Mouse (Mus musculus): ENCODE results near the gene Klhl22. TPM values are rescaled to one million over a fixed set of nuclear protein-coding genes. Genes with fewer than 3 reads are reported as not detected.

Klhl22 gene
- polyA plus RNA-seq, 1 experiment = 107 TPM

DNA sequence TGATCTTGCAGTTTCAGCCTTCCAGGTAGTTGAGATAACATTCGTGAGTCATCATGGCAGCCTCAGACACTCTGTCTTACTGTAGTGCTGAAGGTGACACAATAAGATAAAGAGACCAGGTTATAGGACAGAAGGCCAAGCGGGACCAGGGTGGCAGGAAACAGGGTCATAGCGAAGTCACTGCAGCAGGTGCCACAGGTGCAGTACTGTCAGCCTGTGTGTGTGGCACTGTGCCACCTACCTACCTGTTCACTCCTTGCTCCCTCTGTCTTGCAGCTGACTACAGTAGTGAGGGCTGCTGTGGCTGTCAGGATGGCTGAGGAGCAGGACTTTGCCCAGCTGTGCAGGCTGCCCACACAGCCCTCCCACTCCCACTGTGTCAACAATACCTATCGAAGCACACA is 4.7 kb downstream of the Klhl22 start:
- Histone ChIP-seq H3K4me2 (ENCODE audit: low read depth) (peak overlapping the region; percentile 20), H3K79me2 (ENCODE audit: control insufficient read depth, insufficient read depth) (peaks cover 58% of the 10 kb centered on the region), H3K36me3 (ENCODE audit: control insufficient read depth, insufficient read depth) (no peaks in the 10 kb centered on the region), H3K27me3 (ENCODE audit: control insufficient read depth, insufficient read depth, insufficient read length) (no peaks in the 10 kb centered on the region), H3ac (ENCODE audit: control insufficient read depth, insufficient read length) (no peak overlapping the region), H3K4me3 (no peak overlapping the region)
- peak; percentile 29 for TF ChIP-seq POLR2AphosphoS2 (IDR thresholded peaks at IDR 0.05; ENCODE audit: insufficient read length, low read depth)
- TF ChIP-seq E2F4 (IDR thresholded peaks at IDR 0.05; ENCODE audit: insufficient read depth) = no peak
- TF ChIP-seq POLR2A (IDR thresholded peaks at IDR 0.05; ENCODE audit: insufficient read length, low read depth) = no peak
- peak in 1 of 3 experiments; percentile 30 for TF ChIP-seq MYOG (IDR thresholded peaks at IDR 0.05; ENCODE audit: control insufficient read depth in 1 of 3, insufficient read depth in 1 of 3, insufficient read length in 2 of 3, low read depth in 2 of 3)
- peak in 1 of 3 experiments; percentile 41 for TF ChIP-seq MYOD1 (IDR thresholded peaks at IDR 0.05; ENCODE audit: control insufficient read depth in 1 of 3, insufficient read length in 2 of 3, low read depth in 2 of 3)

DNA sequence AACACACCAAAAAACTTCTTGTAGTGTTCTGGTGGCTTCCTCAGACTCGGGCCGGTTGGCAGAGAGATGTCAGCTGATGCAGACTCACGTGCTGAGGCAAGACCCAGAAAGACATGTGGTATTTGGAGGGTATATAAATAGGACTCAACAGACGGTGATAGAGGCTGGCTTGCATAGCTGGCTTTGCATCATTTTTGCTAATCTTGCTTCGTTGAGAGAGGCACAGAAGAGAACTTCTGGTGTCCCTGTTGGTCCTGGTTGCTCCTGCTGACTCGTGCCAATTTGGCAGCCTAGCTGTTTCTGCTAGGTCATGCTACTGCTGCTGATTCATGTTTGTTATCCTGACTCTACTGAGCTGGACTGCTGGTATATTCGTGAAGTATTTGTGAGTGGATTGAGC is 9.4 kb downstream of the Klhl22 start:
- no peak overlapping the region for H3K4me3 ChIP-seq
- no peak overlapping the region for H3ac ChIP-seq (ENCODE audit: control insufficient read depth, insufficient read length)
- no peak for TF ChIP-seq TCF3 (IDR thresholded peaks at IDR 0.05; ENCODE audit: insufficient read length, low read depth)
- no peak for TF ChIP-seq REST (IDR thresholded peaks at IDR 0.05; ENCODE audit: insufficient read depth, insufficient read length)
- peak; percentile 84 for TF ChIP-seq CEBPB (IDR thresholded peaks at IDR 0.05; ENCODE audit: insufficient read depth, poor library complexity, severe bottlenecking)
- peak; percentile 12 for TF ChIP-seq POLR2A (IDR thresholded peaks at IDR 0.05; ENCODE audit: insufficient read length, low read depth)
- TF ChIP-seq POLR2AphosphoS2 (IDR thresholded peaks at IDR 0.05; ENCODE audit: insufficient read length, low read depth) = no peak
- TF ChIP-seq MAX (IDR thresholded peaks at IDR 0.05; ENCODE audit: low read depth) = no peak
- peak; percentile 74 for TF ChIP-seq USF1 (IDR thresholded peaks at IDR 0.05; ENCODE audit: low read depth)
- peak overlapping the region; percentile 16 for H3K4me2 ChIP-seq (ENCODE audit: low read depth)
- no peaks in the 10 kb centered on the region for H3K27me3 ChIP-seq (ENCODE audit: control insufficient read depth, insufficient read depth, insufficient read length)
- H3K36me3 ChIP-seq (ENCODE audit: control insufficient read depth, insufficient read depth) = peaks cover 9% of the 10 kb centered on the region
- peaks cover 23% of the 10 kb centered on the region for H3K79me2 ChIP-seq (ENCODE audit: control insufficient read depth, insufficient read depth)

GRCm38 (mm10) chr16:17771117-17771865 is 11.9 kb downstream of the Klhl22 start:
- Histone ChIP-seq H3K27me3 (ENCODE audit: control insufficient read depth, insufficient read depth, insufficient read length) (no peaks in the 10 kb centered on the region), H3ac (ENCODE audit: control insufficient read depth, insufficient read length) (no peak overlapping the region), H3K4me2 (ENCODE audit: low read depth) (peak overlapping the region; percentile 31), H3K36me3 (ENCODE audit: control insufficient read depth, insufficient read depth) (peaks cover 9% of the 10 kb centered on the region), H3K4me3 (no peak overlapping the region), H3K79me2 (ENCODE audit: control insufficient read depth, insufficient read depth) (peaks cover 4% of the 10 kb centered on the region)
- no peak for TF ChIP-seq CEBPB (IDR thresholded peaks at IDR 0.05; ENCODE audit: insufficient read depth, poor library complexity, severe bottlenecking)
- TF ChIP-seq MAX (IDR thresholded peaks at IDR 0.05; ENCODE audit: low read depth) = no peak
- no peak for TF ChIP-seq MYOD1 (IDR thresholded peaks at IDR 0.05; ENCODE audit: control insufficient read depth in 1 of 3, insufficient read length in 2 of 3, low read depth in 2 of 3)
- no peak for TF ChIP-seq REST (IDR thresholded peaks at IDR 0.05; ENCODE audit: insufficient read depth, insufficient read length)
- TF ChIP-seq TCF12 (IDR thresholded peaks at IDR 0.05; ENCODE audit: insufficient read depth, poor library complexity, severe bottlenecking) = no peak
- no peak for TF ChIP-seq SRF (IDR thresholded peaks at IDR 0.05; ENCODE audit: control insufficient read depth, insufficient read length, low read depth)
- TF ChIP-seq E2F4 (IDR thresholded peaks at IDR 0.05; ENCODE audit: insufficient read depth) = no peak
- TF ChIP-seq POLR2AphosphoS2 (IDR thresholded peaks at IDR 0.05; ENCODE audit: insufficient read length, low read depth) = no peak

DNA sequence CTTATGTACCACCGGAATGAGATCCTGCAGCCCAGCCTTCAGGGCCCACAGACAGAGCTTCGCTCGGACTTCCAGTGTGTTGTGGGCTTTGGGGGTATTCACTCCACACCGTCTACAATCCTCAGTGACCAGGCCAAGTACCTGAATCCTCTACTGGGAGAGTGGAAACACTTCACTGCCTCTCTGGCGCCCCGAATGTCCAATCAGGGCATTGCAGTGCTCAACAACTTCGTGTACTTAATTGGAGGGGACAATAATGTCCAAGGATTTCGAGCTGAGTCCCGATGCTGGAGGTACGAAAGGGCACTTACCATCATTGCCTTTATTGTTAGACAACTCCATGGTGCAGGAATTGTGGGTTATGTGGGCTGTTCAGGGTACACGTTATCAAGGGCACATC is 17.4 kb downstream of the Klhl22 start:
- TF ChIP-seq TCF3 (IDR thresholded peaks at IDR 0.05; ENCODE audit: insufficient read length, low read depth) (no peak), POLR2A (IDR thresholded peaks at IDR 0.05; ENCODE audit: insufficient read length, low read depth) (no peak), MYOG (IDR thresholded peaks at IDR 0.05; ENCODE audit: control insufficient read depth in 1 of 3, insufficient read depth in 1 of 3, insufficient read length in 2 of 3, low read depth in 2 of 3) (no peak), E2F4 (IDR thresholded peaks at IDR 0.05; ENCODE audit: insufficient read depth) (no peak), TCF12 (IDR thresholded peaks at IDR 0.05; ENCODE audit: insufficient read depth, poor library complexity, severe bottlenecking) (no peak), POLR2AphosphoS2 (IDR thresholded peaks at IDR 0.05; ENCODE audit: insufficient read length, low read depth) (no peak), REST (IDR thresholded peaks at IDR 0.05; ENCODE audit: insufficient read depth, insufficient read length) (no peak), SRF (IDR thresholded peaks at IDR 0.05; ENCODE audit: control insufficient read depth, insufficient read length, low read depth) (no peak), USF1 (IDR thresholded peaks at IDR 0.05; ENCODE audit: low read depth) (no peak), MAX (IDR thresholded peaks at IDR 0.05; ENCODE audit: low read depth) (no peak), MYOD1 (IDR thresholded peaks at IDR 0.05; ENCODE audit: control insufficient read depth in 1 of 3, insufficient read length in 2 of 3, low read depth in 2 of 3) (no peak), CEBPB (IDR thresholded peaks at IDR 0.05; ENCODE audit: insufficient read depth, poor library complexity, severe bottlenecking) (no peak)
- no peak overlapping the region for H3K4me3 ChIP-seq
- H3K4me2 ChIP-seq (ENCODE audit: low read depth) = no peak overlapping the region
- no peak overlapping the region for H3ac ChIP-seq (ENCODE audit: control insufficient read depth, insufficient read length)
- no peaks in the 10 kb centered on the region for H3K27me3 ChIP-seq (ENCODE audit: control insufficient read depth, insufficient read depth, insufficient read length)
- H3K36me3 ChIP-seq (ENCODE audit: control insufficient read depth, insufficient read depth) = peaks cover 17% of the 10 kb centered on the region
- H3K79me2 ChIP-seq (ENCODE audit: control insufficient read depth, insufficient read depth) = peaks cover 4% of the 10 kb centered on the region

GRCm38 (mm10) chr16:17778223-17778622 is 18.8 kb downstream of the Klhl22 start:
- Histone ChIP-seq H3K4me2 (ENCODE audit: low read depth) (peak overlapping the region; percentile 10), H3ac (ENCODE audit: control insufficient read depth, insufficient read length) (no peak overlapping the region), H3K79me2 (ENCODE audit: control insufficient read depth, insufficient read depth) (peaks cover 4% of the 10 kb centered on the region), H3K36me3 (ENCODE audit: control insufficient read depth, insufficient read depth) (peaks cover 8% of the 10 kb centered on the region), H3K27me3 (ENCODE audit: control insufficient read depth, insufficient read depth, insufficient read length) (no peaks in the 10 kb centered on the region), H3K4me3 (no peak overlapping the region)
- TF ChIP-seq MYOG (IDR thresholded peaks at IDR 0.05; ENCODE audit: control insufficient read depth in 1 of 3, insufficient read depth in 1 of 3, insufficient read length in 2 of 3, low read depth in 2 of 3) (peak; percentile 73 to 98 (median 94)), CEBPB (IDR thresholded peaks at IDR 0.05; ENCODE audit: insufficient read depth, poor library complexity, severe bottlenecking) (no peak), TCF12 (IDR thresholded peaks at IDR 0.05; ENCODE audit: insufficient read depth, poor library complexity, severe bottlenecking) (peak; percentile 64), MYOD1 (IDR thresholded peaks at IDR 0.05; ENCODE audit: control insufficient read depth in 1 of 3, insufficient read length in 2 of 3, low read depth in 2 of 3) (peak; percentile 87 to 95 (median 87))
